Mouse (Mus musculus): Measurements from ENCODE around the gene Atp6v0c.
"Not testable (repeated sequence)": the region's sequence is repeated elsewhere in the genome, so short reads cannot be mapped to it uniquely, and the experiment has no call there.

The Atp6v0c gene

DNA sequence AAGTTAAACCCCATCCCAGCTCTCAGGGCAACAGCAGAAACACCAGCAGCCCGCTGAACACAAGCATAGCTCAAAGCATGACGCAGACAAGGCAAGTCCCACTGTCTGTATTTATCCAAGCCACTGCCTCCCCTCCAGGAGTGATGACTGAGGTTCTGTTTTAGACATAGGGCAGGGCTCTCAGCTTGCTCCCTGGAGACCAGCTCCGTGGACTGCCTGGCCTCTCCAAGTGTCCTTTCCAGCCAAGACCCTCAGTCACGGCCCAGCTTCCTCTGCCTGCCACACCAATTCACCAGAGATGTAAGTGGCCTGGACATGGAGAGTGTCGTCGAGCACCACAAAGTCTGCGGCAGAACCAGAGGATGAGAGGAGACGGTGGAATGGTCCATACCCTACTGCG is 13.8 kb downstream of the Atp6v0c start:
- no peak for DNase-seq

DNA sequence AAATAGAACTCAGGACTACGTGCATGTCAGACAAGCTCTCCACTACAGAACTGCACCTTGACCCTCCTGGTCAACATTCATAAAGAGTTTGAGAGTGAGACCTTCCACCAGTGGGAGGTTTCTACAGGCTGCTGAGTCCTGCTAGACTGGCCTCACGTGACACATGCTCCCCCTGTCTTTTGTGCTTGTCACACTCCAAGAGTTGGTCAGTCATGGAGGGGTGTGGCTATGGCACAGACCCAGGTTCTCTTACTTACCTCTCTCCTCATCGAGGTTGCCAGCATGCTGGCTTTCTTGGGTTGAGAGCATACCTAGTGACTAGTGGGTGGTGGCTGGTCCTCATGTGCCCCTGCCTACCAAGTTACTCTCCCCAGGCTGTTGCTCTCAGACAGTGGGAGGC is 15.0 kb downstream of the Atp6v0c start:
- DNase-seq, result no peak

DNA sequence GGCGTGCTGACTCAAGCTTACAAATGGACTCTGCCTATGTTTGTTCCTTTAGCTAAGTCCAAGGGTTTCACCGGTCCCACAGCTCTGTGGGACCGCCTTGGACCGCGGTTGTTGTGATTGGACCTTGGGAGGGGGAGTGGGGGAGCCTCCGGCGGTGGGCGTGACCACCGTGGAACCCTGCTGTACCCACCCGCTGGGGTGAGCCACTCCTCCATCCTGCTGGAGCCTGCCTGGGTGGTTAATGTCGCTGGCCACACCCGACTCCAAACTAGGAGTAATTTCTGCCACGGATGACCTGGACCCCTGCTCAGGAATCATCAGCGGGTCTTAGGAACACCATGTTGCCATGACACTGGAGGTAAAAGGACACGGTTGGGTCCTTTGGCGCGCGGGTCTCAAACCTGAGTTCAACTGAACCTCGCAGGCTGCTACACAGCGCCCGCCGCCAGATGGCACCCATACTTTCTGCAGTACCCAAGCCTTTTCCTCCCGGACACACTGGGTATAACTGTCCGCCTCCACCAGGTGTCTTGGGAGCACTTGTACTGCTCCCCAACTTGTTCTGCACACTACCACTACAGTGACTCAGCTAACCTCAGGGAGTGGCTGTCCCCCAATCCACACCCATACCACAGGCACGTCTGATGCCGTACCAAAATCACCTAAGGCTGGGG is 17.5 kb downstream of the Atp6v0c start:
- peak; percentile 88 for DNase-seq

DNA sequence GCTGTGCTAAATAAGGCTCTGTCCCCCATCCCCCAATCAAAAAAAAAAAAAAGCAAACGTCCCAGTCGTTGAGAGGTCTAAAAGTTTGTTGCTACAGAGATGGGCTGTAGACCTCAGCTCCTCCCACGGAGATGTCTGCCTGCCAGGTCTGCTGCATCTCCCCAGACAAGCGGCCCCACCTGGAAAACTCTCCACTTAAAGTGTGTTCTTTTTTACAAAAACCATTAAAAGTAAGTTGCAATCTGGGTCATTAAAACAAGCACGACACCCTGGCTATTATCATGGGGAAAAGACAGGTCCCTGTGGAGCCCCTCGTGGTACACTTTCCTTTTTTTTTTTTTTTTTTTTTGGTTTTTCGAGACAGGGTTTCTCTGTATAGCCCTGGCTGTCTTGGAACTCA is 18.1 kb downstream of the Atp6v0c start:
- DNase-seq, result no peak

DNA sequence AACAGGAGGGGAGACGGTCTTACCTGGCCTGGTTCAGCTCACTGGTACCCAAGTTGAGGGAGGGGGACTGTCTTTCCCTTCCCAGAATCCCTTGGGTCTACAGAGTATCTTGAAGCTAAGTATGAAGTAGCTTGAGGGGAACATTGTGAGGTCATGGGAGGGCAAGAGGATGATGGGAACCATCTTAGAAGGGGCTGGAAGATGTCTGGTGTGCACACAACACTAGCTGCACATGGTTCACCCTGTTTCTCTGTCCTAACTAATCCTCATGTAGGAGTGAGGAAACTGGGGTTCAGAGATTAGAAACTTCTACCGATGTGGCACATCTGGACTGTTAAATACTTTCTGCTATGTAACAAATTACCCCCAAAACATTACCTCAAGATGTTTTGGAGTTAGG is 18.7 kb downstream of the Atp6v0c start, which contains the start of gene Pdpk1:
Pdpk1 (minus strand) TSS at position 101 of the 400 bp plus-strand sequence.
- DNase-seq, result no peak

DNA sequence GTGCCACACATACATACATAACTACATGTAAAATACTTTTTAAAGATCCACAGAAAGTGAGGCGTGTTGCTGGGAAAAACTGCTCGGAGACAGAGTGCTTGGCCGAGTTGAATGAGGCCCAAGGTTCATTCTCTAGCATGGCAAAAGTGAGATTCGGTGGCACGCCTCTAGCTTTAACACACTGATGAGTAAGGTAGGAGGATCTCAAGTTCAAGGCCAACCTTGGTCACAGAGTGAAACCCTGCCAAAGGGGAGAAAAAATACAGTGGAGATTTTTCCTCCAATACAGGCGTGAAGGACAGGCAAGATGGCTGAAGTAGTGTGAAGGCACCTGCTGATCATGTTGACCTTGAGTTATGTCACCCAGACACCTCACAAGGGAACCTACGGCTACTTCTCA is 20.1 kb downstream of the Atp6v0c start:
- no peak for DNase-seq

DNA sequence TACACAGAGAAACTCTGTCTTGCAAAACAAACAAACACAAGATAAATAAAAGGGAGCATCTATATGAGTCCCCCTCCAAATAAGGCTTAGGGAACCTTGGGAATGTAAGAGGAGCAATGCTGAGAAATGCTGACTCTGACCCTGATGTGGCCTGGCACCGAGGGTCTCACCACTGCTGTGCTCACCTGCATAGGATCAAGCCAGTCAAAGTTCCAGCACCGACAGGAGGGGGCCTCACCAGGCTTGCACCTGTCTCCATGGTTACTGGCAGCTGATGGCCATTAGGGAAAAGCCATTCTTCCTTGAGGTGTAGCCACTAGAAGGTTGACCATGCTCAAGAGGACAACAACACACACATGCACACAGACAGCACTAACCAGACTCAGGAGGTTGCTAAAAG is 26.6 kb downstream of the Atp6v0c start:
- DNase-seq, result no peak

DNA sequence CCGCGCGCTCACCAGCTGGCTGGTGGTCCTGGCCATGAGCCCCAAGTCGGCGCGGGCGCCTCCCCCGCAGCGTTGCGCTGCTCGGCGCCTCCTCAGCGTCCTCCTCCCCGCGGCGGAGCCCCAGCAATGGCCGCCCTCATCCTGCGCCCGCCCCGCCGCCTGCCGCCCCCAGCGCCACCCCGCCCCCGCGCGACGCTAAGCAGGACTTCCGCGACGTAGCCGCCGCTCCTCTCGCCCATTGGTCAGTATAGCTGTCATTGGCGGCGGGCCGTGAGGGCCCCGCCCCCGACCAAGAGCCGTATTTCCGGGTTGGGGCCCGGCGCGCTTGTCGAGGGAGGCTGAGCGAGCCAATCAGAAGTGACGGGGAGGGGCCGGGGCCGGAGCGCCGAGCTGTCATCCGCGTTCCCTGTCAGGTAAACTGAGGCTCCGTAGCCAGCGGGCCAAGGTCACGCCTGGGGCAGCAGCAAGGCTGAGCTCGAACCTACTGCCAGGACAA is 28.0 kb downstream of the Atp6v0c start:
- peak; percentile 97 for DNase-seq

DNA sequence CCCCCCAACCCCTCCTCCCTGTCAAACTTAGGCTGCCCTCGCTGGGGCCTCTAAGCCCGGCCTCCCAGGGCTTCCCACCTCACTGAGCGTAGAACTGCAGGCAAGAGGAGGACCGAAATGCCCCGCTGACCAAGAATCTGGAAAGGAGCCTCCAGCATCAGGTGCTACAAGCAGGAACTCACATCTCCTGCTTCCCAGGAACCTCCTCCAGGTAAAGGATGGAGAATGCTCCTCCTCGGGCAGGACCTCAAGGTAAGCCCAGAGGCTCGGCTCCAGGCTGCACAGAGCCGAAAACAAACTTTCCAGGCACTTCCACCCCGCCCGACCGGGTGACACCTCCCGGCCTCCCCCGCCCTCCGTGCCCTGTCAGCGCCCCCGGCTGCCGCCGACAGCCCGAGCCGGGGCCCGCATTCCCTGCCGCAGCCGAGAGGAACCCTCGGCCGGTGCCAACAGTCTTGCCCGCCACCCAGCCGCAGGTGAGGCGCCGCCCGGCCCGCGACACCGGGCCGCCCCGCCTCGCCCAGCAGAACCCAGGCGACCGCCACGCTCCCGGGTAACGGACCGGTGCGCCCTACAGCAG is 28.6 kb downstream of the Atp6v0c start:
- DNase-seq, result peak; percentile 62

DNA sequence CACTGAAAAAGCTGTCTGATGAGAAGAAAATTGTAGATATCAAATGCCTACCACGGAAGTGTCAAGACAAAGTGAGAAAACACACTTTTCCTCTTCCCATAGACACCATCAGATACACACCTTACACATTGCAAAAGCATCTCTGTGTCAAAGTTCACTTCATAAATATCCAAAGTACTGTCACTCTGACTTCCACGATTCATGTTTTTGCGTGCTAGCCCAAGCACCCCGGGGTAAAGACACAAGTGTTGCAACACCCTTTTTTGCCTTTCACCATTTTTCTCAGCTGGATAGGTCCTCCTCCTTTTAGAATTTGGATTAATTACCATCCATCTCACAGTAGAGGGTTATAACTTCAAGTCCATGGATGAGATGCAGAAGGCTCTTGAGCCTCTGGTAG is 29.5 kb downstream of the Atp6v0c start:
- no peak for DNase-seq

DNA sequence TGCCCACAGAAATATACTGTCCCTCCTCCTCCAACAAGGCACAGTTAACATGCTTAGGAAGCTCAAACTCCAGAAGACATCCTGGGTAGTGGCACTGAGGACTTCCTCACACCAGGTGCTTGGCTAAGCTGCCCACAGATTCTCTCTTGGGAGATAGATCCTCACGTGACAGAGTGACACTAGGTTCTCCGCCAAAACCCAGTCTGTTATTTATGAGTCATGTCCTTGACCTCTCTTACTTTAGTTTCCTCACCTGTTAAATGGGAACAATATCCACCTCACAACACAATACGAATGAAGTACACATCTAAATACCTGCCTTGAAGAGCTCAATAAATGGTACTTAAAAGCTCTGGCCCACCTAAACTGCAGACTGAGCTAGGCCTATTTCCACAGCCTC is 30.2 kb downstream of the Atp6v0c start:
- DNase-seq, result no peak

DNA sequence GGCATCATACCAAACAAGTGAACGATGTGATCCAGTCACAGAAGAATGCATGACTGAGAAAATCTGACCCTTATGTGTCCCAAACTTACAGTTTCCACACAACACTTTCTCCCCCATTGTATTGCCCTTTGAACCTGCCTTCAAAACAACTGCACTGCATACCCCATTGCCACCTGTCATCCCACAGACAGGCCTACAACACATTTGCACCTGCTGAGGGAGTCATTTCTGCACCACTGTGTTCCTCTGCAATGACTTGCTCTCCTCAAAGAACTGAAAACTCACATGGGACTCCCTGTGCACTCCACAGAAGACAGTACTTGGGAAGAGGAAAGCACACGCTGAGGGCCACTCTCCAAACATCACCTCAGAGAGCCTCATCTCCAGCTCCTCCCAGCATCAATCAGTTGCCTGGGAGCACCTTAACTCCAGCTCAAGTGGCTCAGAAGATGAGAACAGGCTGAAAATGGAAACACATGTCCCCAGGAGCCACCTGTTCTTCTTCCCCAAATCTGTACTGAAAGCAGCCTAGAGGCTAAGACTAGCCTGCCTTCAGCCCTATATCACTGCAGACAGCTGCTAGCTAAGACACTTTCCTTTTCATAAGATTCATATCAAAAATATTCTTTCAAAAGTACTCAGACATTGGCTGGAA is 32.1 kb downstream of the Atp6v0c start:
- DNase-seq, result peak; percentile 61

DNA sequence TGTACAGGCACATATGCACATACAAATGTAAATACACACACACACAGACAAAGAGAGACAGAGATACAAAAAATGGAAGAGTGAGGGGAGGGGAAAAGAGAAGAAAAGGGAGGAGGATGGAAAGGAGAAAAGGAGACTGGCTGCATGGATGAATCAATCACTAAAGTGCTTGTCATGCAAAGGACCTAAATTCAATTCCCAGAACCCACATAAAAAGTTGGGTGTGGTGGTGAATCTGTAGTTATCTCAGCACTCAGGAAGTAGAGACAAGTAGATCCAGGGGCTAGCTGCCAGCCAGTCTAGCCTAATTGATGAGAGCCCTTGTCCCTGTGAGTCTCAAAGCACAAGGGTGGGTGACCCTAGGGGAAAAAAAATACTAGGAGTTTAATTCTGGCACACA is 35.4 kb downstream of the Atp6v0c start:
- DNase-seq, result no peak

DNA sequence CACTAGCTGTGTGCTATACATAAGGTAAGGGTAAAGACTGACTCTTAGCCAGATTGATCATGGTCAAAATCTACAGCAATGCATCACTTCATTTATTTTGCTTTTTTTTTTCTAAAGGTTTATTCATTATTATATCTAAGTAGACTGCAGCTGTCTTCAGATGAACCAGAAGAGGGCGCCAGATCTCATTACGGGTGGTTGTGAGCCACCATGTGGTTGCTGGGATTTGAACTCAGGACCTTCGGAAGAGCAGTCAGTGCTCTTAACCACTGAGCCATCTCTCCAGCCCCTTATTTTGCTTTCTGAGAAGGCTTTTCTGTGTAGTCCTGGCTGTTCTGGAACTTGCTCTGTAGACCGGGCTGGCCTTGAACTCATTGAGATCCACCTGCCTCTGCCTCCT is 36.6 kb downstream of the Atp6v0c start:
- DNase-seq, result peak; percentile 15

DNA sequence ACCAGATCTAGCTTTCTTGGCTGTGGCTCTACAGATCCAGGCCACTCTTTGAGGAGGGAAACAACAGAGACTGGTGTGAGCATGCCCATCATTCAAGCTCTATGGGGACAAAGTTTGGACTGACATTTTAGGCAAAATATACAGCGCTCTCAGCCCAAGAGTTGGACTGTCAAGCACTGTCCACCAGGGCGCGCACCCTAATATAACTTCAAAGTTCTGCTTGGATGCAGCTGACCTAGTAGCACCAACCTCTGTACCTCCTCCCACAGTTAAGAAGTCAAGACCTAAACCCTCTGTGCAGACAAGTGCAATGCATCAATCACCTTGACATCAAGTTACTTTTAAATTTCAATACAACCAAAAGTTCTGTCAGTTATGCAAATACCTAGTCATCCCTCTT is 37.9 kb downstream of the Atp6v0c start:
- DNase-seq, result no peak

DNA sequence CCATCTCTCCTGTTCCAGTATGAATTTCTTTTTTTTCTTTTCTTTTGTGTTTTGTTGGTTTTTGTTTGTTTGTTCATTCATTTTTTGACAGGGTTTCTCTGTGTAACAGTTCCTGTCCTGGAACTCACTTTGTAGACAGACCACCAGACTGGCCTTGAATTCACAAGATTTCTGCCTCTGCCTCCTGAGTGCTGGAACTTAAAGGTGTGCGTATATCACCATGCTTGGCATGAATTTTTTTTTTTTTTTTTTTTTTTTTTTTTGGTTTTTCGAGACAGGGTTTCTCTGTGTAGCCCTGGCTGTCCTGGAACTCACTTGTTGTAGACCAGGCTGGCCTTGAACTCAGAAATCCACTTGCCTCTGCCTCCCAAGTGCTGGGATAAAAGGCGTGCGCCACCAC is 40.3 kb downstream of the Atp6v0c start:
- DNase-seq, result not testable (repeated sequence)

DNA sequence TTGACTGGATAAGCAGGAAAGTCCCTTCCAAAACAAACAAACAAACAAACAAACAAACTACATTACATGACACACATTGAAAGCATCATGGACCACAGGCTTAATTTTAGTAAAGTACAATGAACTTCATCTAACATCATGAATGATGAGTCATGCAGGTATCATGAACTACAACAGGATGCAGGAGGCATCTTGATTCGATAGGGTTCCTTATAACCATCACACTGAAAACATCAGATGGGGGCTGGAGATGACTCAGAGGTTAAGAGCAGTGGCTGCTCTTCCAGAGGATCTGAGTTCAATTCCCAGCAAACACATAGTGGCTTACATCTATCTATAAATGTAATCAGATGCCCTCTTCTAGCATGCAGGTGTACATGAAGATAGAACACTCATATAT is 41.9 kb downstream of the Atp6v0c start:
- no peak for DNase-seq

DNA sequence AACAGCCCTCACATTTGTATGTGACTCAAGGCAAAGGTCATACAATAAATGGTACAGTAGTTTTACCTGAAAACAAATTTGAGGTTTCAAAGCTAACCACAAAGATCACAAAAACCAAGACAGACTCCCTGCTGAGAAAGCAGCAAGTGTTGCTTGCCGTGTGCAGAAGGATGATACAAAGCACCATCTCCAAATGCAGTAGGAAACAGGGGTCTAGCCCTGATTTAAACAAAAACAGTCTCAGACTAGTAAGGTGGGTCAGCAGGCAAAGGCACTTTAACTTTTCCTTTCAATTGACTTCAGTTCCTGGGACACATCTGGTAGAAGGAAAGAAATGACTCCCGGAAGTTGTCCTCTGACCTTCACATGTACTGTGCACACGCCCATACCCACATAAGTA is 42.7 kb downstream of the Atp6v0c start:
- peak; percentile 13 for DNase-seq

DNA sequence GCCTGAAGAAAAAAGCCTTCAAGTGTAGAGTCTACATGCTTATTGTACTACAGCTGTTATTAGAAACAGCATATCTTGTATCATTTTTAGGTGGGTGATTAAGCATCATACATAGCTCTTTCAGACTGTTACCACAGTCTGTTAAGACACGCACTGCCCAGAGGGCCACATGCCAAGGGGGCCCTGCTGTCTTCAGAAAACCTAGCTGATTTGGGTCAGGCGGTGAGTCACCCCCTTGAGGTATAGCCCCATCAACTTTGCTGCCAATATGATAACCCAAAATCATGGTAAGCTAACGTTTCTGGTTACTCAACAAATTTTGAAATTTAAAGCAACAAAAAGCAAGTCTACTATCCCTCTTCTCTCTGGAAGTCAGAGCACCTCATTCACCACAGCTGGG is 50.1 kb downstream of the Atp6v0c start:
- no peak for DNase-seq
